Mouse (Mus musculus) cortical plate, adult 2 months (tissue): ENCODE data around the gene Rundc1.

Source experiments
- CTCF ChIP-seq: fragments of 200-500 bp; IDR thresholded peaks from 2 replicates; pipeline ENCODE4 v1.5.1; 2011; ENCODE audit warnings: mild to moderate bottlenecking, control low read depth, low read length; ENCODE audit not compliant: insufficient read depth; ENCODE audit errors: extremely low read depth
- POLR2A ChIP-seq: fragments of 200-500 bp; IDR thresholded peaks from 2 replicates; pipeline ENCODE4 v1.6.1; 2011; ENCODE audit warnings: mild to moderate bottlenecking, low read length, control low read depth; ENCODE audit not compliant: insufficient read depth; ENCODE audit errors: extremely low read depth

- TF ChIP-seq POLR2A (no peak), CTCF (no peak)
Observed at GRCm38 (mm10) chr11:101378926-101379325, 46.0 kb upstream of the Rundc1 start.
